Mouse (Mus musculus): ENCODE data around the gene Rbm8a.

GRCm38 (mm10) chr3:96595661-96596060 is 34.1 kb upstream of the Rbm8a start:
- TF ChIP-seq POLR2A (IDR thresholded peaks at IDR 0.05; ENCODE audit: low read depth, low read length) (no peak), CTCF (IDR thresholded peaks at IDR 0.05; ENCODE audit: extremely low read depth, insufficient read depth, insufficient read length, insufficient replicate concordance) (no peak)

All from spleen, adult 2 months (tissue).